Mouse (Mus musculus) megakaryocyte, embryonic 14.5 days (primary cell): ENCODE data around the gene Uba52.

Experiments used
- FLI1 ChIP-seq: IDR thresholded peaks from 2 replicates; pipeline ENCODE4 v1.6.1; 2012; ENCODE audit warnings: low read length, inconsistent platforms, mixed read lengths
- GATA1 ChIP-seq: IDR thresholded peaks from 3 replicates; pipeline ENCODE4 v1.6.1; 2012; ENCODE audit warnings: mixed read lengths, low read length, inconsistent platforms, borderline replicate concordance

DNA sequence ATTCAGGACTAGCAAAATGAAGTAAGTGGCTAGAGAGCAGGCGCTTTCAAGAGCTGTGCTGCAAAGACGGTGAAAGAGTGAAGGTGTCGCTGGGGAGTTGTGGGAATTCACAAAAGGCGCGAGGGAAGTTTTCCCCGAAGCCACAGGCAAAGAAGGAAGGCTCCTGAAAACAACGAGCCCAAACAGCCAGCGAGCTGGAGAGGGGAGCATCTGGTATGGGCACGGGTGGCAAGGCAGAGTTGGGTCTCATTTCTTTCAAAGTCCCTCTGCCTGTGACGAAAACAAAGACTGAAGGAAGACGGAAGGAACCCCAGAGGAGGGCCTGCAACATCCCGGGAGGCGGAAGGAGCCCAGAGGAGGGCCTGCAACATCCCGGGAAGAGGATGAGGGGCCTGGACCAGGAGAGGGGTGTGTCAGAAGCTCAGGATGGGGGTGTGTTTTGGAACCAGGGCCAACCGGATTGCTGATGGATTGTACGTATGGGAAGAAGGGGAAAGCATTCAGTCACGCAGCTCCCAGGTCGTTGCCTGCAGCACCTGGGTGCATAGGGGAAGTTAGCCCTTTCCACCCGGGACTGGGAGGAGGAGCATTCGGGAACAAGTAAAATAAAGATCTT, 19.6 kb downstream of the Uba52 start:
- no peak for TF ChIP-seq GATA1
- no peak for TF ChIP-seq FLI1
